Mouse (Mus musculus): Measurements from ENCODE around the gene Cnn3.

GRCm38 (mm10) chr3:121403449-121403848 is 22.8 kb upstream of the Cnn3 start:
- TF ChIP-seq GATA1 (IDR thresholded peaks at IDR 0.05; ENCODE audit: borderline replicate concordance, low read length) (no peak), FLI1 (IDR thresholded peaks at IDR 0.05; ENCODE audit: low read length) (no peak)
